Comparison of ENCODE assay signal across 8 mouse cellular contexts in the genomic region with DNA sequence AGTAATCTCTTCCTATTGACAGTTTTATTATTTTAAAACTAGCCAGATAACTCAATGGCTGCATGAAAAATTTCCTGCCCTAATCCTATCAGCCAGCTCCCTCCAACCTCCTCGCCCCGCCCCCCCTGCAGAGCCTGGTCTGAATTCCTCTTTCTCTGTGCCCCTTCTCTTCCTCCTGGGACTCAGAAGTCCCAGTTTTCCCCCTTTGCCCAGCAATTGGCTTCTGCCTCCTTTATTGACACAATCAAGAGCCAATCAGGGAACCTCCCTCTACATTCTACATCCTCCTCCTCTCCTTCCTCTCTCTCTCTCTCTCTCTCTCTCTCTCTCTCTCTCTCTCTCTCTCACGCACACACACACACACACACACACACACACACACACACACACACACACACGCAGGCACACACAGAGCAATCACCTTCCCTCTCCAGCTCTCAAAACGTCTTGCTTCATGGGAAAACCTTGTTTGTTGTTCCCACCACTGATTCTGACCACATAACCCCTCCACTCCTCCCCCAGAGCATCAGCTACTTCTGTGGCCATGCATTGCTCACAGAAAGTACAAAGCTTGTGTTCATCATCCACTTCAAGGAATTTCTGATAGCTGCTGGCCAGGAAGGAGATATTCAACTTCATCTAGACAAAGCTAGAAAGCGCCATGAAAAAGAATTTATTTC. TPM values are rescaled to one million over a fixed set of nuclear protein-coding genes. Genes with fewer than 3 reads are reported as not detected.
DNase-seq lines count a peak whose midpoint lies in the region; ATAC-seq and TF ChIP-seq lines count a peak whose summit lies in the region.

No protein-coding gene starts in this region.

- H3K27ac ChIP-seq in kidney, adult 2 months (ENCODE audit: insufficient read depth, low read depth, low read length) = no peak overlapping the region
- peak overlapping the region; percentile 70 for H3K27ac ChIP-seq in kidney, embryonic 15.5 days

- H3K4me3 ChIP-seq in kidney, adult 2 months (ENCODE audit: insufficient read depth, low read depth, low read length) = no peak overlapping the region
- peak overlapping the region; percentile 10; the same call in 1 of the 2 replicates for H3K4me3 ChIP-seq in kidney, embryonic 15.5 days (replicated peaks)

- DNase-seq in kidney, adult 2 months = peak; percentile 37
- DNase-seq in kidney, adult 11 months = no peak
- peak; percentile 20 for DNase-seq in cerebellum, adult 9-11 months
- peak; percentile 62 for DNase-seq in heart, adult 8-10 months (ENCODE audit: low spot score)
- peak; percentile 73 for DNase-seq in lung, postnatal 10 days
- peak; percentile 31 for DNase-seq in right cerebral cortex, postnatal 4 days
- DNase-seq in thymus, postnatal 25 days = no peak

- peak; percentile 82 for ATAC-seq in kidney, embryonic 15.5 days (replicated peaks; ENCODE audit: low FRiP score)

- TF ChIP-seq CTCF in kidney, adult 2 months (conservative IDR thresholded peaks at IDR 0.05; ENCODE audit: insufficient read depth, insufficient read length, low read depth, low read length) = no peak

- H3K27me3 ChIP-seq in kidney, adult 2 months (replicated peaks; ENCODE audit: control insufficient read depth, insufficient read depth, low read length) = no peaks in the 10 kb centered on the region
- 0 out of 2 replicates have a peak, but pooled peaks cover 4% of the 10 kb centered on the region for H3K27me3 ChIP-seq in kidney, embryonic 15.5 days

- no peaks in the 10 kb centered on the region for H3K36me3 ChIP-seq in kidney, adult 2 months (ENCODE audit: control insufficient read depth, insufficient read depth, low read length)
- H3K36me3 ChIP-seq in kidney, embryonic 15.5 days = no peaks in the 10 kb centered on the region

- WGBS in kidney, adult 2 months = 40% methylated on average over 5 of the region's 6 CpGs
- 29% methylated on average over 6 of the region's 6 CpGs for WGBS in kidney, embryonic 15.5 days

- H3K4me2 ChIP-seq in kidney, embryonic 15.5 days = peak overlapping the region; percentile 43

- H3K4me1 ChIP-seq in kidney, adult 2 months (ENCODE audit: control insufficient read depth, insufficient read depth, low read length) = no peaks in the 10 kb centered on the region
- peaks cover 17% of the 10 kb centered on the region for H3K4me1 ChIP-seq in kidney, embryonic 15.5 days

- TF ChIP-seq POLR2A in kidney, adult 2 months (IDR thresholded peaks at IDR 0.05; ENCODE audit: low read depth, low read length) = no peak

- H3K9me3 ChIP-seq in kidney, embryonic 15.5 days (replicated peaks) = no peaks in the 10 kb centered on the region

- no peak overlapping the region for H3K9ac ChIP-seq in kidney, embryonic 15.5 days

RNA-seq across cellular contexts. Expression of a gene that starts 47.1 kb away (rescaled TPM):
- polyA plus RNA-seq in kidney, adult 2 months (2012; rRNA removed) = 7.1 and 7.4 TPM in 2 replicates
- 10 to 100 TPM; 13.5 to 19.8 (median 17.3) TPM for total RNA-seq in heart, adult 8-10 months (2022)
- polyA plus RNA-seq in kidney, embryonic 15.5 days (2015; fragmentation: Nextera tagmentation; extraction: Ambion mirVana) = 15.5 and 16.5 TPM in 2 replicates

RNA-seq across cellular contexts. Expression of a gene that starts 47.1 kb away (rescaled TPM):
- 2.6 and 3.4 TPM in 2 replicates for polyA plus RNA-seq in kidney, adult 2 months (2012; rRNA removed)
- total RNA-seq in heart, adult 8-10 months (2022) = 1 to 10 TPM; 3.3 to 4.9 (median 3.8) TPM
- 14.9 and 15.6 TPM in 2 replicates for polyA plus RNA-seq in kidney, embryonic 15.5 days (2015; fragmentation: Nextera tagmentation; extraction: Ambion mirVana)

Comparison
In these comparisons a context has a peak if more than half of its experiments do, and no peak if none do; other contexts are left out.
1. DNase-seq: peak in kidney, adult 2 months (single experiment), cerebellum, adult 9-11 months (single experiment), heart, adult 8-10 months (single experiment), lung, postnatal 10 days (single experiment) and right cerebral cortex, postnatal 4 days (single experiment); none in kidney, adult 11 months (single experiment) and thymus, postnatal 25 days (single experiment).